Mouse (Mus musculus) small intestine, adult 2 months (tissue): ENCODE results near the gene Dydc2.

Experiments used
- CTCF ChIP-seq: fragments of 200-500 bp; IDR thresholded peaks from 2 replicates; pipeline ENCODE4 v1.5.1; 2012; ENCODE audit warnings: low read depth, mild to moderate bottlenecking, control low read depth, inconsistent platforms, low read length, moderate library complexity, mixed read lengths; ENCODE audit not compliant: insufficient replicate concordance, insufficient read length; ENCODE audit errors: extremely low read depth
- POLR2A ChIP-seq: fragments of 200-500 bp; IDR thresholded peaks from 2 replicates; pipeline ENCODE4 v1.6.1; 2012; ENCODE audit warnings: low read depth, mild to moderate bottlenecking, control low read depth, inconsistent platforms, low read length, moderate library complexity

- TF ChIP-seq CTCF, result peak; percentile 42; the same call in 1 of the 2 replicates
- no peak for TF ChIP-seq POLR2A
These were observed 18.5 kb upstream of the Dydc2 start for GRCm38 (mm10) chr14:41087509-41087908.
